Mouse (Mus musculus): Measurements from ENCODE around the gene Dio3. TPM values are rescaled to one million over a fixed set of nuclear protein-coding genes. Genes with fewer than 3 reads are reported as not detected.
A peak's percentile ranks its signal among the peaks of the same experiment; 100 is the strongest.

The Dio3 gene
- polyA plus RNA-seq, 1 experiment from 2014 or later: 1.6 TPM

DNA sequence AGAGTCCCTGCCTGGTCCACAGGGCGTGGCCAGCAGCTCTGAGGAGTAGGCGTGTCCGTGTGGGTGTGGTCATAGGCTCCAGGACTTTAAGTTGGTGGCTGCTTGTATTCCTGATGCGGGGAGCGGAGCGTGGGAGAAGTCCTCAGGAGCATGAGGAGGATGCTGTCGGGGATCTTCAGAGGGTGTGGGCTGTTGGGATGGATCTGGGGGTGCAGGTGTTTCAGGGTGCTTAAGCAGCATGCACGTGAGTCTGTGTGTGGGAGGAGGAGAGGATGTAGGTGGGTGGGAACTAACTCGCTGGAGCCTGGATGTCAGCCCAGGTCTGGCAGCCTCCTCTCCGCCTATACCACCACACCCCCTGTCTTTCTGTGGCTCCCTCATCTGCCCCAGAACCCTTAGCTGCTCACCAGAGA is 26.7 kb upstream of the Dio3 start:
- ATAC-seq: no peak
- Histone ChIP-seq H3K36me3 (ENCODE audit: control insufficient read depth, insufficient read depth, low read length) (no peaks in the 10 kb centered on the region), H3K4me3 (ENCODE audit: low read depth, low read length) (no peak overlapping the region), H3K9ac (ENCODE audit: low read depth, low read length) (no peak overlapping the region), H3K4me1 (ENCODE audit: control insufficient read depth, insufficient read depth, low read length) (no peaks in the 10 kb centered on the region), H3K4me2 (ENCODE audit: low read length) (no peak overlapping the region), H3K9me3 (replicated peaks; ENCODE audit: control insufficient read depth, low read length, poor library complexity, severe bottlenecking) (no peaks in the 10 kb centered on the region), H3K27me3 (ENCODE audit: control insufficient read depth, insufficient read depth, low read depth, low read length) (peaks cover 5% of the 10 kb centered on the region; the same call in 1 of the 2 replicates), H3K27ac (ENCODE audit: low read length) (no peak overlapping the region)
- WGBS: 32% methylated on average over 10 of the region's 10 CpGs

DNA sequence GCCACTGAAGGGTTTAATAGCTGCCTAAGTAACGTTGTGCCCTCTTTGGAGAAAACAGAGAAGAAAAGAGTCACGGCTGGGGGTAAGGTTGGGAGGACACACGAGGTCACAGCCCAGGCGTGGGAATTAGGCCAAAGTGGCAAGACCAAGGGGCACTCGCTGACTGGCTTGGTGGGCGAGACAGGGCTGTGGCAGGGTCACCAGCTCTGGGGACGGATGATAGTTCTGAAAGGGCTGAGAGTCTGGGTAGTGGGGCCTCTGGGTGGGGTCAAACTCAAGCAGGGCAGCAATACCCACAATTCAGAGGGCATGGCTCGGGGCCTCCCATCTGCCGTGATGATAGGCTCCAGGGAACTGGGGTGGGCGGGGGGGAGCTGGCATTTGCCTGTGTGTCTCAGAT is 23.1 kb upstream of the Dio3 start:
- WGBS: 48% methylated on average over 10 of the region's 10 CpGs
- Histone ChIP-seq H3K4me3 (ENCODE audit: low read depth, low read length) (no peak overlapping the region), H3K4me2 (ENCODE audit: low read length) (no peak overlapping the region), H3K4me1 (ENCODE audit: control insufficient read depth, insufficient read depth, low read length) (no peaks in the 10 kb centered on the region), H3K9ac (ENCODE audit: low read depth, low read length) (no peak overlapping the region), H3K9me3 (replicated peaks; ENCODE audit: control insufficient read depth, low read length, poor library complexity, severe bottlenecking) (no peaks in the 10 kb centered on the region), H3K27ac (ENCODE audit: low read length) (no peak overlapping the region), H3K36me3 (ENCODE audit: control insufficient read depth, insufficient read depth, low read length) (no peaks in the 10 kb centered on the region), H3K27me3 (ENCODE audit: control insufficient read depth, insufficient read depth, low read depth, low read length) (peaks cover 5% of the 10 kb centered on the region; the same call in 1 of the 2 replicates)
- no peak for ATAC-seq

DNA sequence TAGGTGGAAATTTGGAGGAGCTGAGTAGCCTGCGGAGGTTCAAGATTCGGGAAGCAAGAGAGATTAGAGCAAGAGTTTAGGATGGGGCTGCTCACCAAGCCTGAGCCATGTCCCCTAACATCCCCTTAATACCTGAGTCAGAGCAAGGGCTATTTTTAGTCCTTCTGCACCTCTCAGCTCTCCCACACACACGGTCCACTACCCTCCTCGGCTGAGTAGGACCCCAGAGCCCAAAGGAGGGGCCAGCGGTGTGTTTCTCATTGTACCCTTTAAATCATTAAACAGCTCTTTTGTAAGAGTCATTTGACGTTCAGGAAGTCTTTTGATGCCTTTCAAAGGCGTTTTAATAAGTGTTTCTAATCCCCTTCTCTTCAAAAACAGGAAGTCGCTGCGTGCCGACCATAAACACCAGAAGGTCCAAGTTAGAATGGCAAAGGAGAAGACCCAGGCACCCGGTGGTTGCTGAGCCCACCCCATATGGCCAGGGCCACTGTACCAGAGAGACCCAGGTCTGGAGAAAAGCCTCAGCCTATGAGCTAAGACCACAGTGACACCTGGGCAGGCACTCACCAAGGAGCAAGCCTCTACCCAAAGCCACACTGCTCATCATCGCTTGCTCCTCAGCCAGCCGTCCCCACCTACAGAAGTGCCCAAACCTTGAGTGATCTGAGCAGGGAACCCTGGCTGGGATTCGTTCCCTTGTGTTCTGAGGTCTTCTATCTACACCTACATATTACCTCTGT is 22.2 kb upstream of the Dio3 start:
- H3K9me3 ChIP-seq (replicated peaks; ENCODE audit: control insufficient read depth, low read length, poor library complexity, severe bottlenecking): no peaks in the 10 kb centered on the region
- no peak overlapping the region for H3K27ac ChIP-seq (ENCODE audit: low read length)
- H3K4me2 ChIP-seq (ENCODE audit: low read length): no peak overlapping the region
- H3K4me1 ChIP-seq (ENCODE audit: control insufficient read depth, insufficient read depth, low read length): no peaks in the 10 kb centered on the region
- no peak overlapping the region for H3K9ac ChIP-seq (ENCODE audit: low read depth, low read length)
- H3K4me3 ChIP-seq (ENCODE audit: low read depth, low read length): no peak overlapping the region
- H3K27me3 ChIP-seq (ENCODE audit: control insufficient read depth, insufficient read depth, low read depth, low read length): peaks cover 5% of the 10 kb centered on the region; the same call in 1 of the 2 replicates
- ATAC-seq: no peak
- 40% methylated on average over 14 of the region's 14 CpGs for WGBS
- H3K36me3 ChIP-seq (ENCODE audit: control insufficient read depth, insufficient read depth, low read length): no peaks in the 10 kb centered on the region

DNA sequence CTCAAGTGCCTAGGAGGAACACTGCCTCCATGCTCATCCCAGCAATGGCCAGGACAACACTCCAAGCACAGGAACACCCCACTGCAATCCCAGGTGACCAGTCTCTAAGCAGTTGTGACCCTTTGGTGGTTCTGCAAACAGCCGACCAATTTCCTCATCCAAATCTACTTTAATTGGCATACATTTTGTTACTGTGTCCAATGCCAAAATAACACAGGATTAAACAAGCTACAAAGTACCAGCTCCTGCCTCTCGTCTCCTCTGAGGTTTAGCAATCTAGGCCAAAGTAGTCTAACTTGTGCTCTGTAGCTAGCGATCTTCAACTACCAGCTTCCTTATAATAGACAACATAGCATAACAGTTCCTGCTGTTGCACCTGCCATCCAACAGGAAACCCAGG is 10.6 kb upstream of the Dio3 start:
- ATAC-seq: no peak
- Histone ChIP-seq H3K9ac (ENCODE audit: low read depth, low read length) (no peak overlapping the region), H3K36me3 (ENCODE audit: control insufficient read depth, insufficient read depth, low read length) (no peaks in the 10 kb centered on the region), H3K4me1 (ENCODE audit: control insufficient read depth, insufficient read depth, low read length) (no peaks in the 10 kb centered on the region), H3K4me3 (ENCODE audit: low read depth, low read length) (no peak overlapping the region), H3K27ac (ENCODE audit: low read length) (no peak overlapping the region), H3K9me3 (replicated peaks; ENCODE audit: control insufficient read depth, low read length, poor library complexity, severe bottlenecking) (no peaks in the 10 kb centered on the region), H3K27me3 (ENCODE audit: control insufficient read depth, insufficient read depth, low read depth, low read length) (no peaks in the 10 kb centered on the region; the same call in 1 of the 2 replicates), H3K4me2 (ENCODE audit: low read length) (no peak overlapping the region)
- WGBS: 87% methylated on average over 3 of the region's 3 CpGs

DNA sequence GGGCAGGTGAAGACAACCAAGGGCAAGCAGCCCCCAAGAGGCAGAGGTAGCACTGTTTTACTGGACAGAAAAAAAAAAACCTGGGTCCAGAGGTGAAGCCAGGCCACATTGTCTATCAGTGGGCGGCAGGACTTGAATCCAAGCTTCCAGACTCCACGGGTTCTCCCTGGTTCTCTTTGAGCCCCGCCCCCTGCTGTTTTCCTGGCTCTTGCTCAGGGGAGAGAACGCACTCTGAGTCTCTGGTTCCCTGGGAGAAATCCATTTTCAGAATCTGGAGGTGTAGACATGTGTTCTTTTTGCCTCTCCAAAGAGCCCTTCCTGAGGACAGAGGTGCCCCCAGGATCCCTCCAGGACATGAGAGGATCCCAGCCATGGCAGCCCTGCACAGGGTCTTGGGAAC is 9.2 kb upstream of the Dio3 start:
- Histone ChIP-seq H3K9ac (ENCODE audit: low read depth, low read length) (no peak overlapping the region), H3K27me3 (ENCODE audit: control insufficient read depth, insufficient read depth, low read depth, low read length) (no peaks in the 10 kb centered on the region; the same call in 1 of the 2 replicates), H3K36me3 (ENCODE audit: control insufficient read depth, insufficient read depth, low read length) (no peaks in the 10 kb centered on the region), H3K4me2 (ENCODE audit: low read length) (no peak overlapping the region), H3K4me1 (ENCODE audit: control insufficient read depth, insufficient read depth, low read length) (no peaks in the 10 kb centered on the region), H3K27ac (ENCODE audit: low read length) (no peak overlapping the region), H3K9me3 (replicated peaks; ENCODE audit: control insufficient read depth, low read length, poor library complexity, severe bottlenecking) (no peaks in the 10 kb centered on the region), H3K4me3 (ENCODE audit: low read depth, low read length) (no peak overlapping the region)
- 58% methylated on average over 4 of the region's 4 CpGs for WGBS
- ATAC-seq: no peak

DNA sequence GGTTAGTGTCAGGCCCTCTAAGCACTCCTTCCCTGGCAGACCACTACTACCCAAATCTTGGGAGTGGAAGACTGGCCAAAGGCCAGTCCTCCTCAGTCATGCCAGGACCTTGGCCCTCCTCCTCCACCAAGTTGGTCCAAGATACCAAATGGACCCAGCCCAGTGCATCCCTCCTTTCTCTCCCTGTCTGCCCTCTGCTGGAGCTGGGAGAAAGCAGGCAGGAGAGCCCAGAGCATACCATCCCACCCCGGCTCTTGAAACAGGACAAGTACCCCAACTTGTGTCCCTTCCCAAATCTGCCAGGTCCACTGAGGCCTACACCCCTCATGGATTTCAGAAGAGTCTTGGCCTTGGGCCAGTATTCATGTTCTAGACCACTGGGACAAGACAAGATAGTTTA is 2.8 kb upstream of the Dio3 start:
- Histone ChIP-seq H3K27me3 (ENCODE audit: control insufficient read depth, insufficient read depth, low read depth, low read length) (peaks cover 61% of the 10 kb centered on the region), H3K9me3 (replicated peaks; ENCODE audit: control insufficient read depth, low read length, poor library complexity, severe bottlenecking) (no peaks in the 10 kb centered on the region), H3K36me3 (ENCODE audit: control insufficient read depth, insufficient read depth, low read length) (no peaks in the 10 kb centered on the region), H3K9ac (ENCODE audit: low read depth, low read length) (no peak overlapping the region), H3K4me2 (ENCODE audit: low read length) (no peak overlapping the region), H3K4me1 (ENCODE audit: control insufficient read depth, insufficient read depth, low read length) (peaks cover 8% of the 10 kb centered on the region), H3K4me3 (ENCODE audit: low read depth, low read length) (no peak overlapping the region), H3K27ac (ENCODE audit: low read length) (no peak overlapping the region)
- WGBS: 50% methylated on average over 1 of the region's 1 CpGs
- ATAC-seq: no peak

DNA sequence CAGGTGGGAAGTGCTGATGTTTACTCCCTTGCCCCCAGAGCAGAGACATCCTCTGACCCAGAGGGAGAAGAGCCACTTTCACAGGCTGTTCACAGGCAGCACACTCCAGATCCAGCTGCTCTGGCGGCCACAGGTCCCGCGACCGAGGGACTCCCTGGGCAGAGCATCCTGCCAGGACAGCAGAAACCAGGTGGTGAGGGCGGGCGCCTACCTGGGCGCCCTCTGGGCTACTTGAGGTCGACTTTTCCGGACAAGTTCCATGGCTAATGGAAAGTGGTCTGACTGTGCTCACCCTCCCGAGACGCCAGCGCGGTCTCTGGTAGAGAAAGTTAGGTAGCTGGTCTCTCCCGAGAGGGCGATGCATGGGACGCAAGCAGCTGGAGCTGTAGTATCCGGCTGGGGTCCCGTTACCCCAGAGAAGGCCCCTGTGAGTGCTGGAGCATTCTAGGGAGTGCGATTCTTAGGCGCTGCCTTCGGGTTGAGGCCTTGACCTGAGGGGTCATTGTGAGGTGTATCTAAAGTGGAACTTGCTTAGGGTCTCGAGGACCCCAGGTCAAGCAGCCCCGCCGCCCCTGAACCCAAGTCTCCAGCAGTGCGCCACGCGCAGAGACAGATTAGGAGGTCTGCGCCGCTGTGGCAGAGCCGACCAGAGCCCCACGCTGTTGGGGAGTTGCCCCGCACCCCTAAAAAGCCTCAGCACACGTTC is 1.5 kb upstream of the Dio3 start:
- Histone ChIP-seq H3K27me3 (ENCODE audit: control insufficient read depth, insufficient read depth, low read depth, low read length) (peaks cover 74% of the 10 kb centered on the region), H3K9me3 (replicated peaks; ENCODE audit: control insufficient read depth, low read length, poor library complexity, severe bottlenecking) (no peaks in the 10 kb centered on the region), H3K9ac (ENCODE audit: low read depth, low read length) (no peak overlapping the region), H3K4me1 (ENCODE audit: control insufficient read depth, insufficient read depth, low read length) (peaks cover 12% of the 10 kb centered on the region), H3K36me3 (ENCODE audit: control insufficient read depth, insufficient read depth, low read length) (no peaks in the 10 kb centered on the region), H3K27ac (ENCODE audit: low read length) (no peak overlapping the region), H3K4me2 (ENCODE audit: low read length) (peak overlapping the region; percentile 75), H3K4me3 (ENCODE audit: low read depth, low read length) (peak overlapping the region; percentile 51)
- ATAC-seq: no peak
- WGBS: 4% methylated on average over 33 of the region's 33 CpGs

DNA sequence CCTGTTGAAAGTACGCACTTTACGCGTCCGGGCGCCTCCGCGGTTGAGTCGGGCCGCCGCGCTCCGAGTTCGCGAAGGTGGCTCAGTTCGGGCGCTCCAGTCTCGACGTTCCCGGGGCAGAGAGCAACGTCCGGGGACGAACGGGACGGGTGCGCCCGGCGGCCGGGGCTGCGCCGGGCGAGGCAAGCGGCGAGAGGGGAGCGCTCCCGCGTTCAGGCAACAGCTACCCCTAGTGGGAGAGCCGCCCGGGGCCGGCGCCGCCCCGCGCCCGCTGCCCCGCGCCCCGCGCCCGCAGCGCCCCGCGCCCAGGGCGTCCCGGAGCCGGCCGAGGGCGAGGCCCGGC is 932 bp upstream of the Dio3 start:
- Histone ChIP-seq H3K4me2 (ENCODE audit: low read length) (peak overlapping the region; percentile 75), H3K27me3 (ENCODE audit: control insufficient read depth, insufficient read depth, low read depth, low read length) (peaks cover 78% of the 10 kb centered on the region), H3K4me1 (ENCODE audit: control insufficient read depth, insufficient read depth, low read length) (peaks cover 12% of the 10 kb centered on the region), H3K4me3 (ENCODE audit: low read depth, low read length) (peak overlapping the region; percentile 51), H3K9ac (ENCODE audit: low read depth, low read length) (no peak overlapping the region), H3K27ac (ENCODE audit: low read length) (no peak overlapping the region), H3K9me3 (replicated peaks; ENCODE audit: control insufficient read depth, low read length, poor library complexity, severe bottlenecking) (no peaks in the 10 kb centered on the region), H3K36me3 (ENCODE audit: control insufficient read depth, insufficient read depth, low read length) (no peaks in the 10 kb centered on the region)
- no peak for ATAC-seq
- 1% methylated on average over 48 of the region's 58 CpGs for WGBS

DNA sequence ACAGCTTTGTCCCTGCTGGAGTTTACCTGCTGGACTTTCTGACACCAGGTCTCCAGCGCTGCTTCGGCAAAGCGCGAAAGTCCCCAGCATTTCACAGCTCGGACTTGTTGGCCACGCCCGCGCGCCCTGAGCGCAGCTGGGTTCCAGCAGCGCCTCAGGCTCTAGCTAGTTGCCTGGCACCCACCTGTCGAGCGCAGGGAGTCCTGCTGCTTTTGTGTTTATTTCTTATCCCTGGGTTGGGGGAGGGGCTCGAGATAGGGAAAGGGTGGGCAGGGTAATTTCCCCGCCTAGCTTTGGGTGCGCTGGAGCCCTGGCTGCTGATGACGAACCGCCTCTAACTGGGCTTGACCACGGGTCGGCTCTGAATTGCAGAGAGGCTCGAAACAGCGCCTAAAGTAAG is 1.5 kb downstream of the Dio3 start:
- Histone ChIP-seq H3K4me1 (ENCODE audit: control insufficient read depth, insufficient read depth, low read length) (peaks cover 12% of the 10 kb centered on the region), H3K27me3 (ENCODE audit: control insufficient read depth, insufficient read depth, low read depth, low read length) (peaks cover 92% of the 10 kb centered on the region), H3K9me3 (replicated peaks; ENCODE audit: control insufficient read depth, low read length, poor library complexity, severe bottlenecking) (no peaks in the 10 kb centered on the region), H3K9ac (ENCODE audit: low read depth, low read length) (no peak overlapping the region), H3K4me3 (ENCODE audit: low read depth, low read length) (no peak overlapping the region), H3K4me2 (ENCODE audit: low read length) (no peak overlapping the region), H3K36me3 (ENCODE audit: control insufficient read depth, insufficient read depth, low read length) (no peaks in the 10 kb centered on the region), H3K27ac (ENCODE audit: low read length) (no peak overlapping the region)
- no peak for ATAC-seq
- WGBS: 3% methylated on average over 22 of the region's 22 CpGs

All from midbrain, embryonic 16.5 days (tissue).